Mouse (Mus musculus) spleen, adult 18-20 months (tissue): ENCODE data around the gene Glb1l.

Source experiments
- DNase-seq, 2 experiments: peaks; one replicate each; pipeline ENCODE4 v3.0.0; 2022; ENCODE audit warnings: mixed read lengths in 2 of 2

Gene Glb1l

DNA sequence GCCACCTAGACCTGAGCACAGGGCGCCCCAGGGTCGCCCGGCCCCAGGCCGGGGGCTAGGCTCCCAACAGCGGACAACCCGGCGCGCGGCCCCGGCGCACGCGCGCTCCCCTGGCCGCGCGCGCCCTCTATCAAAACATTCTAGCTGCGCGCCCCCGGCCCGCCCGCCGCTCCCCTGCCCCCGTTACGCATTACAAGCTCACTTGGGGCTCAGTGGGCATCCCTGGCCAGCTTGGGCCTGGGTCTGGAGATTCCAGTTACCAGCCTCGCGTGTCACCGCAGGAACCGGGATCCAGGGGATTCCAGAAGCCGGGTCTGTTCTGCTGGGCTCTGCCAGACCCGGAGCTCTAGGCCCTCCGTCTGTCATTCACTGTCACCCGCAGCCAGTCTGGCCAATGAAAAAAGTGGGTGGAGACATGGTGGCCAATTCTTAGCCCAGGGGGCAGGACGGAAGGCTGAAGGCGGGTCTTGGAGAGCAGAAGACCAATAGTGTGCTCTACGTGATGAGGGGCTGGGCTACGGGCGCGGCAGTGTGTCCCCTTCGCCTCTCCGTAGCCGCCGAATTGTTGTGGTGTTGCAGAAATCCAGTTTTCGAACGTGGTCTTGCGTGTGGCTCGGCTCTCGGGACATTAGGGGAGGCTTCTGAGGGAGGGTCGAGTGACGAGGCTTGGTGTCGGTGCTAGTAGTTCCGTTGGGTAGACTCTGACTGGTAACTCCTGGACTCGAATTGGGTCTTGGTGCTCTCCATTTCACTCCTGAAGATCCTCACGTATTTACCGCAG, 18.8 kb downstream of the Glb1l start, which contains the start of the genes Ankzf1 and Atg9a:
Gene Ankzf1 (plus strand): TSS at position 530 of the 781 bp plus-strand sequence.
Gene Atg9a (minus strand): TSS at position 575 of the 781 bp plus-strand sequence.
- DNase-seq: peak; percentile 82 to 89

DNA sequence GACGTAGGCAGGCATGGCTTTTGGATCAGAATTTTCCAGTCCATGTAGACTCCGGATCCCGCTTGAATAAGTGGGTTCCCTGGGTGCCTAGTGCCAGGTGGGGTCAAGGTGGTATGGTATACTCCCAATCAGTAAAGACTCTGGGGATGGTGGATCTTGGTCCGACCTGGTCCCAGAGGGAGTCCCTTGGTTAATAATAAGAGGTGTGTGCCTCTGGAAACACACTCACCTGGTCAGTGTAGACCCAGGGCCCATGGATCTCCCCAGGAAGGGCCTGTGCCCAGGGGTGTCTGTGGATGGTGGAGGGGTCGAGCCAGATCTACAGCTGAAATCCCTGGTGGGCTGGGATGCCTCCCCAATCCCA, 19.4 kb downstream of the Glb1l start:
- no peak for DNase-seq

DNA sequence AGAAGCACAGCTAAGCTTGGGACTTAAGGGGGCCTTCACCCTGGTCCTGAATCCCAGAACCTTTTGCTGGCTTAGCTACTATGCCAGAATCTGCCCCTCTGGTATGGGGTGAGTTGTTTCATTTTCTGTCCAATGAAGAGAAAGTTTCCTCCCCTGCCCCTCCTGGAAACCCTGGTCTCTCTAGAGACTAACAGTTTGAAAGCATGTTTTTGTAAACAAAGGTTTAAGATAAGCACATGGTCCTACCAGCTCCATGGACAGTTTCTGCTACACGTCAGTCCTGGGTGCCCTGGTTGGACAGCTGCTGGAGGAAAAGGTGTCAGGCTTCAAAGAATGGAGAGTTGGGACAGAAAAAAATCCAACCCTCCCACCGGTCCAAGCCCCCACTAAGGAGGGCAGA, 20.0 kb downstream of the Glb1l start:
- no peak for DNase-seq

- no peak for DNase-seq
Measured at GRCm38 (mm10) chr1:75187914-75188483, 22.6 kb downstream of the Glb1l start.

- no peak for DNase-seq
Measured at GRCm38 (mm10) chr1:75187126-75187525, 23.5 kb downstream of the Glb1l start.

GRCm38 (mm10) chr1:75185495-75185894, 25.1 kb downstream of the Glb1l start:
- DNase-seq: no peak

- no peak for DNase-seq
Measured at GRCm38 (mm10) chr1:75182160-75182559, 28.5 kb downstream of the Glb1l start.

GRCm38 (mm10) chr1:75181377-75181870, 29.2 kb downstream of the Glb1l start:
- DNase-seq: no peak

- DNase-seq: no peak
Measured at GRCm38 (mm10) chr1:75180741-75181140, 29.9 kb downstream of the Glb1l start.

GRCm38 (mm10) chr1:75180105-75180590, 30.5 kb downstream of the Glb1l start, which contains the start of gene Abcb6:
Gene Abcb6, minus strand, starts transcription at chr1:75180392.
- DNase-seq: peak; percentile 67 to 76

DNA sequence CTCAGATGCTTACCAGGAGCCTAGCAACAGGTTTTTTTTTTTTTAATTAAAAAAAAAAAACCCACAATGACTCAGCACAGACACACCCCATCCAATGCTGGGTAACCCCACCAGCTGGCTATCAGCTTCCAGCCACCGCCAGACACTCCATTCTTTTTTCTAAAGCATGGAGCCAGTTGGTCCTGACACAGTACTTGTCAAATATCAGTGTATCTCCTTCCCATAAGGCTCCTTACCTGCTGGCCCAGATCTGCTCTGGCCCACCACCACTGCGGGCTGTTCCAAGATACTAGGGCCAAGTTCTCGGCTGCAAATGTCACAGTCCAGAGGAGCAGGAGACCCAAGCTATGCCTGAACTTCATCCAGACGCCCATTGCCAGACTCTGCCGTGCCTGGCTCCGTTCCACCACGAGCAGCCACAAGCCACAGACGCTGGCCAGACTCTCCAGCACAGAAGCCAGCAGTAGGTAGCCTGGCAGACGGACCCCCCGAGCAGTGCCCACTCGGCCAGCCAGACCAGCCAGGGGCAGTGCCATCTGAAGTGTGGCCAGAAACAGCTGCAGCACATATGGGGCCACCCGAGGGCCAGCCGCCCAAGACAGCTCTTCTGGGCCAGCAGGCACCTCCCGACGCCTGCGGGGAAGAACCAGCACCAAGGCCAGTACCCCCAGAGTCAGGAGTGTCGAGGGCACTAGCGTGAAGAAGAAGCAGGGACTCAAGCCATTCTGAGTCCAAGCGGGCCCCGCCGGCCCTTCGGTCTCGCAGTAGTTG, 31.1 kb downstream of the Glb1l start:
- DNase-seq: no peak

GRCm38 (mm10) chr1:75168472-75169464, 41.8 kb downstream of the Glb1l start, which contains the start of gene Zfand2b:
Gene Zfand2b, plus strand, starts transcription at chr1:75168646.
- peak; percentile 98 to 99 for DNase-seq

GRCm38 (mm10) chr1:75168093-75168471, 42.5 kb downstream of the Glb1l start:
- no peak for DNase-seq

- no peak for DNase-seq
Measured at GRCm38 (mm10) chr1:75160256-75160617, 50.4 kb downstream of the Glb1l start.

DNA sequence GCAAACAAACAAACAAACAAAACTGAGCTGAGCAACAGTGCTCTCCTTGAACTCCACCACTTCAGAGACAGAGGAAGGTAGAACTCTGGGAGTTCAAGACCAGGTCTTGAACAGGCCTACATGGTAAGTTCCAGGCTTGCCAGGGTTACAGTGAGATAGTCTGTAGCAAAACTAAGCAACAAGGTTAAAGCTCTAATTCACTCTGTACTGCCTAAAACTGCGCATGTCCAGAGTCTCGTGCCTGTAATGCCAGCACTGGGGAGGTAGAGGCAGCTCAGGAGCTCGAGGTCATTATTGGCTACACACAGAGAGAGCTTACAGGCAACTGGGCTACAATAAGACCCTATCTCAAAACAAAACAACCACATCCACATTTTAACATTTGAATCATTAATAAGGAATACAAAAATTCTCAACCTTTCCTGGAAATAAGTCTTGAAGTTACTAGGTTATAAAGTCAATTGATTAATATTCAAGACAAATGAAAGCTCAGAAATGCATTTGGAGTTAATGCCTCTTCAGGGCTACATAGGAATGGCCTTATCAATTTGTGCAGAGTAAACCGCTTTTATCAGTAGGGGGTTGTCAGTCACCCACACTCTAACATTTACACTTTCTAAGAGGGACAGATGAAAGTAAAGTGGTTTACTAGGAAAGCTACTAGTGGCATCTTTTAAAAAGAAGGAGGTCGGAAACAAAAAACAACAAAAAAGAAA, 50.9 kb downstream of the Glb1l start:
- no peak for DNase-seq

DNA sequence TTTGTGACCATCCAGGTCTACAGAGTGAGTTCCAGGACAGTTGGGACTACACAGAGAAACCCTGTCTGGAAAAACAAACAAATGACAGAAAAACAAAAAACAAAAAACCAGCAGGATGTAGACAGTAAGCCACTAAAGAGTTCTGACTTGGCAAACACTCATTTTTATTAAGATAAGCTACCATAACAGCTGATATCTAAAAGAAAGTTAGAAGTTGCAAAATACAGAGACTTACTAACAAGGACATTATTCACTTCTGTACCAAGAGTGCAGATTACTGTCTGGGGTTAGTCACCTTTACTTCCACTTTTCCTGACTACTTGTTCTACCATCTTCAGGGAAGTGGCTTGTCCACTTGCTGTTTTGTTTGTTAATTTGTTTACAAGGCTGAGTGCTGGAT, 51.6 kb downstream of the Glb1l start:
- no peak for DNase-seq

DNA sequence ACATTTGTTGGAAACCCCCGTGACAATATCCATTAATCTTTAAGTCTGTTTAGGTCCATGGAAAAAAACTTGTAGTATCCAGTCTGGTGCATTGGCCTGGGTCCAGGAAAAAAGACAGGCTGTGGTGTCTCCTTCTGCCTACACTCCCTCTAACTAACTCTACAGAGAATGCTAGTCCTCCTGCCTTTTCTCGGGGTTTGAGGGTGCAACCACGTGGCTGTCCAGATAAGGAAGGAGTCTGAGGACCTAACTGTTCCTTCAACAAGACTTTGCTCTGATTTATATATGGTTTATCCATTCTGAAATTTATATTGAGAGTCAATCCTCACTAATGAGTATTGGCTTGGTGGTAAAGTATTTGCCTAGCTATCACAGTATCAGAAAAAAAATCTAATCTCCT, 54.8 kb downstream of the Glb1l start:
- DNase-seq: no peak

DNA sequence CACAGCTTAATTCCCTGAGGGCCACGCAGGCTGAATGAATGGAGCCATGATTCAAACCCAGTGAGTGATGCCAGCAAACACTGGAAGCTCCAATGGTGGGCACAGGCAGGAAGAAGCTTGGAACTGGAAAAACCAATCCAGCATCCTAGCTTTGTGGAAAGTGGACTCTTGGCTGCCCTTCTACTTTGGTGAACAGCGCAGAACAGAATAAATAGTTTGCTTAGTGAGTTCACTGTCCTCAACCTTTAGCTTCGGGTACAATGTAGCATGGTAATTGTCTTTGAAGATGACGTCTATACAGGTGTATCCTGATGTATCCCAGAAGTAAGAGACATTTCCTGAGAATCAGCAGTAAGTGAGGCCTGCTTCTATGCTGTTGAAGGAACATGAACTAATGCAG, 61.9 kb downstream of the Glb1l start:
- DNase-seq: no peak
